Mouse (Mus musculus) cortical plate, adult 2 months (tissue): ENCODE measurements at regions not wholly inside any gene's neighbourhood (a gene's known extent, or its start where the extent isn't known, plus 50 kb on each side); places are given as distances from the start of the nearest gene placed in this dataset.

Source experiments
- H3K27ac ChIP-seq: fragments of 200-500 bp; 2 replicates; pipeline ENCODE4 v1.5.1; 2012; ENCODE audit warnings: low read length, control low read depth, inconsistent platforms; ENCODE audit not compliant: insufficient read depth
- H3K4me1 ChIP-seq: fragments of 200-500 bp; 2 replicates; pipeline ENCODE4 v1.6.1; 2011; ENCODE audit warnings: low read length; ENCODE audit not compliant: control insufficient read depth, insufficient read depth
- H3K4me3 ChIP-seq: fragments of 200-500 bp; 2 replicates; pipeline ENCODE4 v1.5.1; 2011; ENCODE audit warnings: mild to moderate bottlenecking, low read length, control low read depth; ENCODE audit not compliant: insufficient read depth
- CTCF ChIP-seq: fragments of 200-500 bp; IDR thresholded peaks from 2 replicates; pipeline ENCODE4 v1.5.1; 2011; ENCODE audit warnings: mild to moderate bottlenecking, control low read depth, low read length; ENCODE audit not compliant: insufficient read depth; ENCODE audit errors: extremely low read depth
- POLR2A ChIP-seq: fragments of 200-500 bp; IDR thresholded peaks from 2 replicates; pipeline ENCODE4 v1.6.1; 2011; ENCODE audit warnings: mild to moderate bottlenecking, low read length, control low read depth; ENCODE audit not compliant: insufficient read depth; ENCODE audit errors: extremely low read depth

DNA sequence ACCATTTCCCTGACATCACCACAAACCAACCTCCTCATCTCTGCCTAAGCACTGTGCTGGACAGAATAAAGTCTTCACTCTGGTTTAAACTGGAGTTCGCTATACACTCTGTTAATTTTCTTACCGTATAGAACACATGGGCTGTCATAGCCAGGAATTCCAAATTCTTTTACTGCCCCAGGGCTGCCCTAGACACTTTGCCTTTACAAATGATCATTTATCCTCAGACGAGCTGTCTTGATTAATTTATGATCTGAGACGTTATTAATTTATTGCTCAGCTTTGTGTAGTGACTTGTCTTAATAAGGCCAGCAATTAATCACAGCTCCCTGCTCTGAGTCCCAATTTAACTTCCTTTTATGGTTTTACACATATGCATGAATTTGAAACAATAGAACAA, 125.2 kb upstream of the Lnx1 start:
- Histone ChIP-seq H3K27ac (no peak overlapping the region), H3K4me1 (no peaks in the 10 kb centered on the region), H3K4me3 (no peak overlapping the region)
- TF ChIP-seq POLR2A (no peak), CTCF (no peak)

DNA sequence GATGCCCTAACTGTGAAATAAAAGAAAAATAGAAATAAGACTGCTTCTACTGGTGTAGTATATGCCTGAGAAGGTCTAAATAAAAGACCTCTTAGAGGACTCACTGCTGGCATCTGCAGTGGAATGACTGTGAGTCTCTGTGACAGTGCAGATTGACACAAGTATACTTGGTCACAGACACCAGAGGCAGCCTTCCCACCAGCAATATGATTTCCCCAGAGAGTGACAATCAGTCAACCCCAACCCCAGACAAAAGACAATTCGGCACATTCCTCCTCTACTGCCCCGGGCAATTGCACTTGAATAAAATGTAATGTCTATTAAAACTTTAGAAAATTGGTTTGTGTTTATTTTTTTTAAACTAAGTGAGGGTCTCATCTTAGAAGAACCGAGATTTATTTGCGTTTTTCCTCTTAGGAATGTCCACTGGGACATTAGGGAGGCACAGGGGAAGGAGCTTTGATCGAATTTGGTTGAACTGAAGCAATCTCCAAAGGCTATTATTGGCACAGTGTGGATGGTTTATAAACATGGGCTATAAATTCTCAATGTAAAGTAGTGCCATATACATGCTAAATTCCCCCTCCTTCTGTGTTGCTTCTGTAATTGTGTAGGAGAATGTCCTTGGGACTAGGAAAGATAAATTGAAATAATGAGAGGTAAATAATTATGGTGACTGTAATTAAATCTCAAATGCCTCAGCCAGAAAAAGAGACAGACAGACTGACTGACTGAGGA, 123.0 kb upstream of the Lnx1 start:
- Histone ChIP-seq H3K4me3 (no peak overlapping the region), H3K4me1 (no peaks in the 10 kb centered on the region; the same call in 1 of the 2 replicates), H3K27ac (no peak overlapping the region)
- no peak for TF ChIP-seq CTCF
- TF ChIP-seq POLR2A = no peak

DNA sequence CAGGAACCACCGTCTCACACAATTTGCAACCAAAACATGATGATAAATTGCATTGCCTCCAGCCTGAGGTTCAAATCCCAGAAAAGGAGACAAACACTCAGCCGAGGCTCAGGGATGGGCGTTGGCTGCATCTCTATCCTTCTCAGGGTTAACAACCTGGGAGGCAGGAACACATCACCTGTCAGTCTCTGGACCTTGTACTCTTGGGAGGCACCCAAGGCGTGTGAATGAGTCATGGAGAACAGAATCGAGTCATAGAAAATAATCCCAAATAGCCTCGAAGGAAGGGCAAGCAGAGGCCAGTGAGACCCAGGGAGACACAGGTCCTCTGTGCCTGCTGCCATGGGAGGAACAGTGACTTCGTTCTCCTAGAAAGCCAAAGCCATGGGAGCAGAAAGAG, 121.0 kb upstream of the Lnx1 start:
- Histone ChIP-seq H3K4me1 (no peaks in the 10 kb centered on the region; the same call in 1 of the 2 replicates), H3K27ac (no peak overlapping the region), H3K4me3 (no peak overlapping the region)
- TF ChIP-seq POLR2A (no peak), CTCF (no peak)

DNA sequence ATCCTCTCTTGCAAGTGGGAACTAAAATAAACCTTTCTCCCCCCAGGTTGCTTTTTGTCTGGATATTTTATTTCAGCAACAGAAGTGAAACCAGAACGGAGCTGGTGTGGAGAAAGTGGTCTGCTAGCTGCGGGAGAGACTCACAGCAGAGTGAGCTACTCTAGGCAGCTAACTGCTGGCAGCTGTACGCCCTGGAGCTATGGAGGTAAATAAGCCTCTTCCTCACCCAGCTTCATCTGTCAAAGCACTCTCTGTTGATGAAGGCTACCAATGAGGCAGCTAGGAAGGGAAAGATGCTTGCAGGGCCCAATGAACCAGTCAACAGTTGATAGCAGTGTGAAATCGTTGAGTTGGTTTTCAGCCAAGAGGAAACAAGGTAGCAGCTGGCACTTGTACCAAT, 119.3 kb upstream of the Lnx1 start:
- Histone ChIP-seq H3K4me1 (no peaks in the 10 kb centered on the region; the same call in 1 of the 2 replicates), H3K4me3 (no peak overlapping the region), H3K27ac (no peak overlapping the region)
- TF ChIP-seq POLR2A = no peak

DNA sequence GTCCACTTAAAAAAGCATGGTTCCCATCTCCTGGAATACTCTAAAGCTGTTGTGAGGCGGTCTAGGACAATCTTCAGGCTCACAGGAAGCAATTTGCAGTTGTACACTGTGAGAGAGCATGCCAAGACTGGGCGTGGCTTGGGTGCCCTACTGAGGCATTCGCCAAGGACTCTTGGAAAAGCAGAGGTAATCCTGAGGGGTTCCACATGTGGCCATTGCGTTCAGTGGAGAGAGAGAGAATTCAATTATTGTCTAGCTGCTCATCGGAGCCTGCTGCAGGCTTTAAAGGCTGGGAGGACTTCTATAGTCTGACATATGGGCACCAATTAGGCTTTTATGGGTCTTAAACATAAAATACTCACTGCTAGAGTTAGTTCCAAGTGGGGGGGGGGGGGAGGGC, 113.8 kb upstream of the Lnx1 start:
- Histone ChIP-seq H3K27ac (no peak overlapping the region), H3K4me3 (no peak overlapping the region), H3K4me1 (no peaks in the 10 kb centered on the region)
- TF ChIP-seq CTCF (no peak), POLR2A (no peak)

DNA sequence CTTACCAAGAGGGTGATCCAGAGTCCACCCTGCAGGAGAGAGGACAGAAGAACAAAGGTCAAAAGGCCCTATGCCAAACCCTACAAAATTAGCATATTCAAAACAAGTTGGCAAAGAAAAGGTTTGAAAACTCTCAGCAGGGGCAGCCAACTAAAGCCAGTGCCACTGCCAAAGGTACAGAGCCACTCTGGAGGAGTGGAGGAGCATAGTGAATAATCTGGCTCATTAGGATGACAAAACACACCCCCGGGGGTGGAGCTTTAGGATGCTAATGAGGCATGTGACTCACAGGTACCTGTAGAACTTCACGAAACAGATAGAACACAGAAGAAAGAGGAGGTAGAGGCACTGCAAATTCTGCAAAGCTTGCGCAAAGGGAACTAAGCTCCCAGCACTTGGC, 110.7 kb upstream of the Lnx1 start:
- Histone ChIP-seq H3K27ac (no peak overlapping the region), H3K4me1 (no peaks in the 10 kb centered on the region), H3K4me3 (no peak overlapping the region)
- TF ChIP-seq CTCF (no peak), POLR2A (no peak)

DNA sequence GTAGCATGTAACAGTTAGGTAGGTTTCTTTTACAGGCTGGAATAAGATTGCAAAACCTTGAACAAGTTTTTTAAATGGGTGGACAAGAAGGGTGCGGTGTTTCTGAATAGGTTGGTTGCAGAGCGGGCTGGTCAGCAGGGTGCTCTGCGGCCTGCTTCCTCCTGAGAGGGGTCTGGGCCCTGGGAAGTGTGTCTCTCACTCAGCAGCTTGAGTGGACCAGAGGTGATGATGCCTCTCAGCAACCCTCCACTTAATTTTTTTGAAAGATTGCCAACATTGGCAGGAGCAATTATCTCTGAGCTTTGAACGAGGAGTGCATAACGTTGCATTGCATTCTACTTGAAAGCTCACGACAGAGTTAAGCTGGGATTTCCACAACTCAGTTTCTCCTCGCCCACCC, 108.3 kb upstream of the Lnx1 start:
- no peak for TF ChIP-seq CTCF
- no peak for TF ChIP-seq POLR2A
- Histone ChIP-seq H3K27ac (no peak overlapping the region), H3K4me3 (no peak overlapping the region), H3K4me1 (no peaks in the 10 kb centered on the region)

DNA sequence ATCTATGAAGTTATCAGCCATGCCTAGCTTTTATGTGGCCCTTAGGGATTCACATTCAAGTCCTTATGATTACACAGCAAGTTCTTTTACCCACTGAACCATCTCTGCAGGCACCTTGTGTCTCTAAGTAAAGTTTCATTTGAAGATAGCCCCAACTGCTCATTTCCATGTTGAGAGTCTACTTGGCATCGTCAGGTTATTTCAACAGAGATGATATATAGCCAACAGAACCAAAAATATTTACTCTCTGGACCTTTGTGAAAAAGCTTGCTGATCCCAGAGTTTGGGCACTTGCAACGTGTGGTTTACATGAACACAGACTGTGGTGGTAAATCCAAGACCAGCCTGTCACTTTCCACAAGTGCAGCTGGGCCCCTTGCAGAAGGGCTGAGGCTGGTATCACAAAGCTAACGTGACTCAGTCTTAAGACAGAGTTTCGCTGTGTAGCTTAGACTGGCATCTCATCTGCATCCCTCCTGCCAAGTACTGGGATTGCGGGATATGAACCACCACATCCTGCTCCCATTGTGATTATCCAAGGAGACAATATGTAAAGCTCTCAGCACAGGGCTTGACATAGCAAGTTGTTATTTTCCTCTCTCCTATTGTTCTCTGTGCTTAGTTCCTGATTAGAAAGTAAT, 105.0 kb upstream of the Lnx1 start:
- Histone ChIP-seq H3K4me1 (no peaks in the 10 kb centered on the region; the same call in 1 of the 2 replicates), H3K27ac (no peak overlapping the region), H3K4me3 (no peak overlapping the region)
- TF ChIP-seq POLR2A = no peak
- no peak for TF ChIP-seq CTCF

DNA sequence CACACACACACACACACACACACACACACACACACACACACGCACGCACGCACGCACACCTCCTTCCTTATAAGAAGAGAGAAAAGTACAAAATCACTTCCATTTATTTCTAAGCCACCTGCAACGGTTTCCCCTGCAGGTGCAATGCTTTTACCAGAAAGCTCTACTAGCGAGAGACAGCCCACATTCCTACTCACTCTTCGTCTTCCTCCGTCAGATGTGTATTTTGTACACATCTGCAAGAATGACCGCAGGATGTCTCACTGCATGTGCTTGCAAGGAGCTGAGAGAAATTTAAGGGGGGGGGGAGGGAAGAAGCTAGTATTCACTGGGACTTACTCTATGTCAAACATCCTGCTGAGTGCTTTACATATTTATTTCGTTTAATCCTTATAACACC, 99.2 kb upstream of the Lnx1 start:
- TF ChIP-seq CTCF = no peak
- TF ChIP-seq POLR2A = no peak

DNA sequence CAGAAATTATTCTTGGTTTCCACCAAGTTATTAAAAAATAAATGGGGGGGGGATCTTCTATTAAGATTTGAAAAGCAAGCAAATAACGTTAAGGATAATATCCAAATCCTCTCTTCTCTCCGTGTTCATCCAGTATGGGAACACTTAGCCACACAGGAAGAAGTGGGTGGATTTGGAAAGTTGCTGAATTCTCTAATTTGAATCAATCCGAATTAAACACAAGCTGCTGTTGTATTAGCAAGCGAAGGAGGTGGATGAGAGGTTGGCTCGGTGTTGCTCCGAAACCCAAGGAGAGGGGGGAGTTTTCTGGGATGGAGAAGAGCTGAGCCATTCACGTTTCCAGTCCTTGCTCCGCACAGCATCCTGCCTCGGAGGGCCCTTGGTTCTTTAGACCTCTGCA, 97.6 kb upstream of the Lnx1 start:
- TF ChIP-seq POLR2A = no peak
- no peak for TF ChIP-seq CTCF
- Histone ChIP-seq H3K4me1 (peaks cover 2% of the 10 kb centered on the region; the same call in 1 of the 2 replicates), H3K27ac (no peak overlapping the region), H3K4me3 (no peak overlapping the region)

More for the DNA sequence above, 99.2 kb upstream of the Lnx1 start:
- peaks cover 2% of the 10 kb centered on the region; the same call in 1 of the 2 replicates for H3K4me1 ChIP-seq
- H3K4me3 ChIP-seq = no peak overlapping the region
- H3K27ac ChIP-seq = no peak overlapping the region
